Mouse (Mus musculus) forebrain, embryonic 10.5 days (tissue): ENCODE measurements around the gene Usp6nl. TPM values are rescaled to one million over a fixed set of nuclear protein-coding genes. Genes with fewer than 3 reads are reported as not detected.

ENCODE experiments used
- DNase-seq: peaks from one replicate; pipeline ENCODE4 v3.0.0-alpha.2; 2017; ENCODE audit warnings: low spot score; ENCODE audit errors: extremely low spot score
- H3K27ac ChIP-seq: fragments of 300-500 bp; sonication (generic); 2 replicates; pipeline ENCODE4 v1.5.1; 2016; ENCODE audit warnings: mild to moderate bottlenecking
- H3K27me3 ChIP-seq: fragments of 300-500 bp; sonication (generic); 2 replicates; pipeline ENCODE4 v1.6.1; 2016; ENCODE audit warnings: mild to moderate bottlenecking; ENCODE audit not compliant: poor library complexity, severe bottlenecking
- H3K36me3 ChIP-seq: fragments of 300-500 bp; sonication (generic); replicated peaks from 2 replicates; pipeline ENCODE4 v1.6.1; 2016; ENCODE audit warnings: mild to moderate bottlenecking, moderate library complexity
- H3K4me1 ChIP-seq: fragments of 300-500 bp; sonication (generic); 2 replicates; pipeline ENCODE4 v1.6.1; 2016
- H3K4me3 ChIP-seq: fragments of 300-500 bp; sonication (generic); 2 replicates; pipeline ENCODE4 v1.5.1; 2016; ENCODE audit warnings: mild to moderate bottlenecking, moderate library complexity
- H3K9me3 ChIP-seq: fragments of 300-500 bp; sonication (generic); 2 replicates; pipeline ENCODE4 v1.6.1; 2016; ENCODE audit warnings: mild to moderate bottlenecking, moderate library complexity
- WGBS: fragments of 180-500 bp; shearing (Covaris S2); methylation state at CpG from one replicate; pipeline ENCODE4 v1.1.7; 2016; 5-methylcytosine and 5-hydroxymethylcytosine counted together
- polyA plus RNA-seq: library from polyadenylated mRNA; unstranded; fragments of >200 nt; fragmentation: Nextera tagmentation; extraction: Ambion mirVana; gene quantifications from 2 replicates; pipeline ENCODE4 v1.2.1, GENCODE M21; 2016

Gene Usp6nl
- polyA plus RNA-seq, 1 experiment from 2014 or later: 9.7 TPM

DNA sequence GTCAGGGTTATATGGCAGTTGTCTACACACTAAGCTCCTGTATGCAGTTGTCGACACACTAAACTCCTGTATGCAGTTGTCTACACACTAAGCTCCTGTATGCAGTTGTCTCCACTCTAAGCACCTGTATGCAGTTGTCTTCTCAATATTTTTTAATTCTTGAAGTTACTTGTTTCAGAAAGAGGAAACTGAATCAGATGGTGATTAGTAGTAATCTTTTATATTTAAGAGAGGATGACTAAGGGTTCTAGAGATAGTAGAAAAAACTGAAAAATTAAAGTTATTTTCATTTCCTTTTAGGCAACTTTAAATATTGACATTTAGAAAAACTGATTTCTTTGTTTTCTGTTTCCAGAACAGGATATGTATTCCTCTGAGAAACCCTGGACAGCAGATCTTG is 13.5 kb downstream of the Usp6nl start:
- Histone ChIP-seq H3K9me3 (no peaks in the 10 kb centered on the region), H3K4me1 (peaks cover 11% of the 10 kb centered on the region; the same call in 1 of the 2 replicates), H3K36me3 (peaks cover 21% of the 10 kb centered on the region), H3K4me3 (no peak overlapping the region), H3K27ac (no peak overlapping the region), H3K27me3 (no peaks in the 10 kb centered on the region)
- WGBS: 93% methylated on average over 1 of the region's 1 CpGs
- no peak for DNase-seq

DNA sequence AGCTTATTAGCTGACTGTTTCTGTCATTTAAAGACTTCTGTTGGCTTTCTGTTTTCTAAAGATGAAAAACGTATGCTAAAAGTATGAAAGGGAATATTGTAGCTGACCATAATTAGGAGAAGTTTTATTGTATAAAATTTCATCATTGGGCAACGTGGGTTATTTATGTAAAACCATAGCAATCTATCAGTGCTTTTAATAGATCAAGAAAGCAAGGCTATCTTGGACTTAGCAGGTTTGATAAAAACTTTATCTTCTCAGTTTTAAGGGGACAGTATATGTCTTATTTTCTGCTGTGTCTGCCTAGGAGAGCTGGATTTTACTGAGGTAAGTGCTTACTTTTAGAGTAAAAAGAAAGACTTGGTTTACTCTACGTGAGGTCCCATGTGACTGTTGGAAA is 14.2 kb downstream of the Usp6nl start:
- DNase-seq: no peak
- H3K4me3 ChIP-seq: no peak overlapping the region
- H3K36me3 ChIP-seq: peaks cover 21% of the 10 kb centered on the region
- peaks cover 11% of the 10 kb centered on the region; the same call in 1 of the 2 replicates for H3K4me1 ChIP-seq
- no peaks in the 10 kb centered on the region for H3K9me3 ChIP-seq
- no peak overlapping the region for H3K27ac ChIP-seq
- 90% methylated on average over 3 of the region's 3 CpGs for WGBS
- no peaks in the 10 kb centered on the region for H3K27me3 ChIP-seq

DNA sequence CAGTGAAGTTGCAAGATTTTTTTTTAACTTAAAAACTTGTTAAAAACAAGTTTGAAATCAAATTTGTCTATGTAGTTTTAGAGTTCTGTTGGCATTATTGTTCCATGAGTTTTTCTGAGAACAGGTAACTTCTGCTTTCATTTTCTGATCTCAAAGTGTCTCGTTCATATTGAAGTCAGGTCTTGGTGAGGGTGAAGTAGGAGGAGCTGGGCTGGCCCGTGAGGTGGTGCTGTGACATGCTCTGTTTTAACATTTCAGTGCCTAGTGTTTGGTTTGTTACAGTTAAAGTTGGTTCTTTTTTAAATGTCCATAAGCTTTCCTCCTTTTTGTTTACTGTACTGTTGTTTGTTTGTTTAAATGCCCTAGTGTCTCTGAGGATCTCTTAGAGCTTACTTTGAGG is 15.0 kb downstream of the Usp6nl start:
- 94% methylated on average over 2 of the region's 2 CpGs for WGBS

DNA sequence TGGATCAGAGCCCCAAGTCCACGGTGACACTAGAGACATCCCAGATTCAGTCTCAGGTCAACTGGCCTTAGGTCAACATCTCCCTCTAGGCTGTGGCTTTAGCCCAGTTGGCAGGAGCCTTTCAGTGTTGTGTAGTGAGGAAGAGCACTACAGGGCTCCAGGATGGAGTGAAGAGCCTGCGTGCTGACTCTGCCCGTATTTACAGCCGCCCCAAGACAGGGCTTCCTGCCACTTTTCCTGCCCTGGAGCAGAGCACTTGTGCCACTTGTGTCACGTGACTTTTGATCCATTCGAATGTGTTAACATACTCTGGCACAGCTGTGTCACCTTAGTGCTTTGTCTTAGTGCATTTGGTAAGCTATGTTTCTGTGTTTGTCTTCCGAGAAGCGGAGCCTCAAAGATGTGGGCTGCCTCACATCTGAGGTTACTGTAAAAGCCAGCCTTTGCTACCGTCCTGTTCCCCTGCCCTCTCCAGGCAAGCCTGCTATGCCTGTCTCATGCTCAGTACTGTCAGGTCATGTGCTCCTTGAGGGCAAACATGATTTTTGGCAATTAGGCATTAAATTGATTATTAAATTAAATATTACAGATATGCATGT is 15.7 kb downstream of the Usp6nl start:
- DNase-seq: no peak
- no peak overlapping the region for H3K4me3 ChIP-seq
- no peak overlapping the region for H3K27ac ChIP-seq
- H3K9me3 ChIP-seq: no peaks in the 10 kb centered on the region
- peaks cover 21% of the 10 kb centered on the region for H3K36me3 ChIP-seq
- 88% methylated on average over 9 of the region's 9 CpGs for WGBS
- no peaks in the 10 kb centered on the region for H3K27me3 ChIP-seq
- peaks cover 7% of the 10 kb centered on the region; the same call in 1 of the 2 replicates for H3K4me1 ChIP-seq

More for the DNA sequence above, 15.0 kb downstream of the Usp6nl start:
- Histone ChIP-seq H3K4me1 (peaks cover 11% of the 10 kb centered on the region; the same call in 1 of the 2 replicates), H3K27ac (no peak overlapping the region), H3K4me3 (no peak overlapping the region), H3K27me3 (no peaks in the 10 kb centered on the region), H3K9me3 (no peaks in the 10 kb centered on the region), H3K36me3 (peaks cover 21% of the 10 kb centered on the region)
- DNase-seq: no peak

DNA sequence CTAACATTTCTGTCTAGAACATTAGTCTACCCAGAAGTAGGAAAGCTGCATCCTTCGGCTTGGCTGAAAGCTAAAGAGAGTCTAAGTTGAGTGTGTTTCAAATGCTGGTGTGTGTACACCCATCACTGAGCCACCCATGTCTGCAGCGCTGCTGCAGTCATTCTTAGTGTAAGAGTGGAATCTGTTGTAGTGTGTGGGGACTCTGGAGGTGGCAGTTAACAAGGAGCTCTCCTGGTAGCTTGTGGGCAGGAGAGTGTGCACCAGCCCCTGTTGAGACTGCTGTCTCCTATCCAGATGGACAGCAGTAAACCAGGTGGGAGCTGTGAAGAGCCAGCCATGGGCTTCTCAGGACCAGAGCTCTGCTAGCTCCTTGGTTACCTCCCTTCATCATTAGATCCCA is 18.0 kb downstream of the Usp6nl start:
- 92% methylated on average over 2 of the region's 2 CpGs for WGBS
- Histone ChIP-seq H3K4me1 (no peaks in the 10 kb centered on the region), H3K9me3 (no peaks in the 10 kb centered on the region), H3K27ac (no peak overlapping the region), H3K36me3 (peaks cover 34% of the 10 kb centered on the region), H3K4me3 (no peak overlapping the region), H3K27me3 (no peaks in the 10 kb centered on the region)
- no peak for DNase-seq

DNA sequence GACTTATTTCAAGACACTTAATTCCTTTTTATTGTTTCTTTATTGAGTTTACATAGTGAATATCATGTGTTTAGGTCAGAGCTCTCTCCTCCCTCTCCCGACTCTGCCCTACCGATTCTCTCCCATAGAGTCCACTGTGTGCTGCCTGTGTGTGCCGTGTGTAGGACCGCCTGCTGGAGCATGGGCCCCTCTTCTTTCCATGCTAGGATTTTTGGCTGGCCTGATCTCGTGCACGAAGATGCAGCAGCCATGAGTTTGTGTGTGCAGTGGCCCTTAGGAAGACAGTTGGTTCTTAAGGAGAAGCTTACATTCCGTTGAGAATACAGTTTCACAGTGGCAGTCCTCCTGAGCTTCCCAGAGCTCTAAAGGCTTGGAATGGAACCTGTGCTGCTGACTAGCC is 19.0 kb downstream of the Usp6nl start:
- no peak for DNase-seq
- no peak overlapping the region for H3K4me3 ChIP-seq
- WGBS: 87% methylated on average over 7 of the region's 7 CpGs
- no peak overlapping the region for H3K27ac ChIP-seq
- H3K4me1 ChIP-seq: no peaks in the 10 kb centered on the region
- peaks cover 40% of the 10 kb centered on the region for H3K36me3 ChIP-seq
- H3K27me3 ChIP-seq: no peaks in the 10 kb centered on the region
- no peaks in the 10 kb centered on the region for H3K9me3 ChIP-seq

DNA sequence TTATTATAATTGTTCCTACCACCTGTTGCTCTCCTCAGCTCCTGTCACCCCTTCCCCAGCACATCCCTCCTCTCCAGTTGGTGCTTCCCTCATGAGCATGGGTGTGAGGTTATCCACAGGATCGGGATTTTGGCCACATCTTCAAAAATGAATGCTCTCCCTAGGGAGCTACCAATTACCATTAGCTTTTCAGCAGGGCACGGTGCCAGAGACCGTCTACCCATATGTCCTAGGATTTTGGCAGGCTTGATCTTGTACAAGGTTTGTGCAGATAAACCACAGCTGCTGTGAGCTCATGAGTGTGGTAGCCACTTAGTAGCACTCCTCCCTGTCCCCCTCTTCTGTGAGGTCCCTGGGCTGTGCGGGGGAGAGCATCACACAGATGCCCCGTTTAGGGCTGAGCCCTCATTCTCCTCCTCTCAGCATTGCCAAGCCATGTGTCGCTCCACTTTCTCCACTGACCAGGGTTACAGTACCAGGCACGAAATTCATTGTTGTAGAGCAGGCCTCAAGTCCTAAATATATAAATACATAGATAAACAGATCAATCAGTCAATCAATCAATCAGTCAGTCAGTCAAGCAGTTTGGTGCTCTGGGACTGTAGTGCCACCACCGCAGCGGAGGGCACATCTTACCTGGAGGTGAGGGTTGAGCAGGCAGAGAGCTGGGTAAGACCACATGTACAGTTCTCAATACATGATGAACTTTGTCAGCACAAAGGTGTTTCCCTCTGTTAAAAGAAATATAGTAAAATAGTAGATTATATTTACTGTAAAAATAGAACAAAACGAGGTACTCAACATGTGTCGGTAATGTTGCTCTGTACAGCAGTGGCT is 27.0 kb downstream of the Usp6nl start:
- Histone ChIP-seq H3K9me3 (no peaks in the 10 kb centered on the region), H3K36me3 (peaks cover 18% of the 10 kb centered on the region), H3K4me1 (peaks cover 36% of the 10 kb centered on the region), H3K27ac (no peak overlapping the region), H3K4me3 (no peak overlapping the region), H3K27me3 (no peaks in the 10 kb centered on the region)
- no peak for DNase-seq
- WGBS: 91% methylated on average over 11 of the region's 11 CpGs

DNA sequence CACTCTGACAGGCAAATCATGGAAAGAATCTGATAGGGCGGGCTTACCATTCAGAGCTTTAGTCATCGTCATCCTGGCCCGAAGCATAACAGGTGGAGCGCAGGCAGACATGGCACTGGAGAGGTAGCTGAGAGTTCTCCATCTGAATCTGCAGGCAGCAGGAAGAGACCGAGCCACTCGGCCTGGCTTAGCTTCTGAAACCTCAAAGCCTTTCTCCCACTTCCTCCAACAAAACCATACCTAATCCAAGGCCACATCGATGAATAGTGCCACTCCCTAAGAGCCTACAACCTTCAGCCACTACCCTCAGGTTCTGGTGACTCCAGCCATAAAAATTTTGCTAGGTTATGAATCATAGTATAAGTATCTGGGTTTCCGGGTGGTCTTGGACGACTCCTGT is 27.7 kb downstream of the Usp6nl start:
- 84% methylated on average over 9 of the region's 9 CpGs for WGBS
- H3K36me3 ChIP-seq: peaks cover 12% of the 10 kb centered on the region
- no peak overlapping the region for H3K27ac ChIP-seq
- H3K4me1 ChIP-seq: peaks cover 36% of the 10 kb centered on the region
- H3K27me3 ChIP-seq: no peaks in the 10 kb centered on the region
- DNase-seq: no peak
- H3K4me3 ChIP-seq: no peak overlapping the region
- H3K9me3 ChIP-seq: no peaks in the 10 kb centered on the region

DNA sequence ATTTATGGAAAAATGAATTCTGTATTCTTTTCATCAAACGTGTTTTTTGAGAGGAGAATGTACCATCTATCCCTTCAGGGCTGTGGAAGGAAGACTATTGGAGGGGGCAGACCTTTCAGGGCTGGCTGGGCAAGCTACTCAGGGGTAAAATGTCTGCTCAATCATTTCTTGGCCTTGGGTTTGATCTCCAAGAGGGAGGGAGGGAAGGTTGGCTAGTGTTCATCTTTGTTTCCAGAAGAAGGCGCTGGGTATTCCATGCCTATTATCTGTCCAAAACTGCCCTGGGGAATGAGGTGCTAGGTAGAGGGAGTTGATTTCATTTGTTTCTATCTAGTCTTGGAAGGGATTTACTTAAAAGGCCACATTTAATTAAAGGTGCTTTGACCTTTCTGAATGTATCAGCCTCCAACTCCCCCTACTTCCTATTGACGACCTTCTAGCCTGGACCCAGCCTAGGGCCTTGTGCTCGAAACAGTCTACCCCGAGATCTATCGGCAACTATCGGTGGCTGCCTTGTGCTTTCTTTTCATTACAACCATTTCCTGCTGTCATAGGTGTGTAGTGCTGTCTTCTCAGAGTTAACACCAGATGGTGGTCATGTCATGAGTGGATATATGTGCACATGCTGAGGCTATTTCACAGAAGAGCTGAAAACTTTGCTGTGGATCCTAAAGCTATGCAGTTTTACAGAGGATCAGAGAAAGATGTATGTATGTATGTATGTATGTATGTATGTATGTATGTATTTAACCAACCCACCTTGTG is 28.6 kb downstream of the Usp6nl start:
- no peak overlapping the region for H3K27ac ChIP-seq
- H3K27me3 ChIP-seq: no peaks in the 10 kb centered on the region
- H3K4me3 ChIP-seq: no peak overlapping the region
- WGBS: 78% methylated on average over 7 of the region's 7 CpGs
- no peak for DNase-seq
- H3K36me3 ChIP-seq: peaks cover 2% of the 10 kb centered on the region
- no peaks in the 10 kb centered on the region for H3K9me3 ChIP-seq
- peaks cover 36% of the 10 kb centered on the region for H3K4me1 ChIP-seq

DNA sequence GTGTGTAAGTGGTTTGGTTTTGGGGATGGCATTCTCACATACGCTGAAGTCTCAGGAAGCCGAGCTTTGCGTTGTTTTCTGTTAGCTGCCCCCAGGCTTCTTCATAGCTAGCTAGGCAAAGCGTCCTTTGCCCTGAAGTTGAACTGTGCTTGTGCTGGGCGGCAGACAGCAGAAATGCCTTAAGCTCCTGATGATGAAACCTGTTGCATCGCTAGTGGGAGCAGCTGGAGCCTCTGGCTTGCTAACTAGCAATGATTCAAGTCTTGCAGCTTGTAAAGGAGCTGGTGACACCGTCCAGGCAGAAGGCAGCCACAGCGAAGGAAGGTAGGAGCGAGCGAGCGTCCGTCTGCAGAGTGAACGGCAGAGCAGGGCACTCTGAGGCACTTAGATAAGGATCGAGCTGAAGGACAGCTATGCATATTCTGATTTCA is 30.1 kb downstream of the Usp6nl start:
- Histone ChIP-seq H3K4me1 (peaks cover 36% of the 10 kb centered on the region), H3K27me3 (no peaks in the 10 kb centered on the region), H3K4me3 (no peak overlapping the region), H3K9me3 (no peaks in the 10 kb centered on the region), H3K36me3 (peaks cover 14% of the 10 kb centered on the region), H3K27ac (no peak overlapping the region)
- WGBS: 63% methylated on average over 14 of the region's 14 CpGs
- DNase-seq: no peak

DNA sequence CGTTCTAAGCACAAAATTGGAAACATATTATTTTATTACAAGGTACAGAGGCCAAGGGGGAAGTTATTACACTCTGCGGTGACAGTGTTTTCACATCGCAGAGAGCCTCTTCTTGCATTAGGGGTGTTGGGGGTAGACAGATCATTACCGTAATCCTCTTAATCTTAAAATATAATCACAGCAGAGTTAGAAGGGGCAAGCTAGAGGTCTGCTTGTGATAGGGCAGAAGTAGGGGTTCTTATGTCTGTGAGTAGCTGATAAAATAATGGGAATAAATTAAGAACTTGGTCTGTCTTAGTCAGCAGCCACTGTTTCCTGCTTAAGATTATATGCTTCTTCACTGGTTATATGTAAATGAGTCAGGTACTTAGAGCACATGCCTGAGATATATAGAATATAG is 30.6 kb downstream of the Usp6nl start:
- peaks cover 36% of the 10 kb centered on the region for H3K4me1 ChIP-seq
- H3K9me3 ChIP-seq: no peaks in the 10 kb centered on the region
- no peak overlapping the region for H3K4me3 ChIP-seq
- H3K27ac ChIP-seq: no peak overlapping the region
- no peaks in the 10 kb centered on the region for H3K27me3 ChIP-seq
- DNase-seq: no peak
- H3K36me3 ChIP-seq: peaks cover 19% of the 10 kb centered on the region
- 82% methylated on average over 4 of the region's 4 CpGs for WGBS

DNA sequence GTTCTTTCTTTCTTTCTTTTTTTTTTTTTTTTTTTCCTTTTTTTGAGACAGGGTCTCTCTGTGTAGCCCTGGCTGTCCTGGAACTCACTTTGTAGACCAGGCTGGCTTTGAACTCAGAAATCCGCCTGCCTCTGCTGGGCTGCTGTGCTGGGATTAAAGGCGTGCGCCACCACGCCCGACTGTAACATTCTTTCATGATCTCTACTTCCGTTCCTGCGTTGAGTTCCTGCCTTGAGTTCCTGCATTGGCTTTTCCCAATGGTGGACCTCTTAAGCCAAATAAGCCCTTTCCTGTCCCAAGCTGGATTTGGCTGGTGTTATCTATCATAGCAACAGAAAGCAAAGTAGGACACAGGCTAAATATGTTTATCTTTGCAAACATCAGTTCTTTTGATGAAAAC is 34.8 kb downstream of the Usp6nl start:
- Histone ChIP-seq H3K4me3 (no peak overlapping the region), H3K27ac (no peak overlapping the region), H3K4me1 (peaks cover 27% of the 10 kb centered on the region), H3K27me3 (no peaks in the 10 kb centered on the region), H3K36me3 (peaks cover 21% of the 10 kb centered on the region), H3K9me3 (no peaks in the 10 kb centered on the region)
- no peak for DNase-seq
- 97% methylated on average over 7 of the region's 7 CpGs for WGBS

DNA sequence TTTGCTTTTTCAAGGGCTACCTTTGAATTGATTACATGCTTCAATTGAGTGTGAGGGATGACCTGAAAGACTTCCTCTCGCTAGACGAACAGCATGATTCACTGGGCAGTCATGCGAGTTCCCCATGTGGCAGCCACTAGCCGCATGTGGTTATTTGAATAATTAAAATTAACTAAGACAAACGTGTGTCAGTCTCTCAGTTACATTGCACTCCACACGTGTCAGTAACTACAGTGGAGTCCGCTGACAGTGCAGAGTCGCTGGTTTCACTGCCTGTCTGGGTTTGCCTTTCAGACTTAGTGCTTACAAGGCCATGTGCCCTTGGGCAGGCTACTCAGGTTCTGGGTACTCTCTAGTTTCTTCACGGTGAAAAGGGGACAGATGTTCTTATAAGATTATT is 37.2 kb downstream of the Usp6nl start:
- no peak overlapping the region for H3K4me3 ChIP-seq
- no peaks in the 10 kb centered on the region for H3K27me3 ChIP-seq
- H3K36me3 ChIP-seq: peaks cover 21% of the 10 kb centered on the region
- no peak overlapping the region for H3K27ac ChIP-seq
- H3K4me1 ChIP-seq: peaks cover 25% of the 10 kb centered on the region
- 60% methylated on average over 9 of the region's 9 CpGs for WGBS
- no peak for DNase-seq
- H3K9me3 ChIP-seq: no peaks in the 10 kb centered on the region
